Mouse (Mus musculus) cerebellum, postnatal 25 days (tissue): Measurements from ENCODE around the gene Tmem243.

Experiments used
- DNase-seq, 2 experiments: peaks; one replicate each; pipeline ENCODE4 v3.0.0; 2021; ENCODE audit warnings: mixed read lengths in 2 of 2

Tmem243 gene

GRCm38 (mm10) chr5:9186467-9186866 lies 86.0 kb downstream of the Tmem243 start:
- no peak for DNase-seq
